Mouse (Mus musculus): ENCODE data around the gene Ldlrad3. TPM values are rescaled to one million over a fixed set of nuclear protein-coding genes. Genes with fewer than 3 reads are reported as not detected.

Ldlrad3 gene
- total and polyA plus RNA-seq, 3 experiments, result 3.5 to 6.1 TPM; not detected in 1

GRCm38 (mm10) chr2:101960658-101961057 lies 225.5 kb downstream of the Ldlrad3 start:
- Histone ChIP-seq H3K79me2 (ENCODE audit: control insufficient read depth, insufficient read depth, low read length, poor library complexity) (no peaks in the 10 kb centered on the region), H3K27me3 (ENCODE audit: control insufficient read depth in 1 of 2, insufficient read depth in 2 of 2, low read length in 2 of 2) (no peaks in the 10 kb centered on the region), H3K27ac (ENCODE audit: control insufficient read depth, low read depth, low read length) (no peak overlapping the region), H3K9ac (ENCODE audit: control insufficient read depth, low read depth, low read length, poor library complexity, severe bottlenecking) (no peak overlapping the region), H3K4me3 (ENCODE audit: control insufficient read depth in 1 of 2, insufficient read depth in 1 of 2, low read depth in 2 of 2, low read length in 2 of 2) (no peak overlapping the region), H3K36me3 (ENCODE audit: control insufficient read depth in 1 of 2, insufficient read depth in 2 of 2, low read length in 2 of 2) (no peaks in the 10 kb centered on the region; a peak in 1 of 4 replicates), H3K4me1 (ENCODE audit: control insufficient read depth in 1 of 2, insufficient read depth in 2 of 2, low read length in 2 of 2) (no peaks in the 10 kb centered on the region), H3K9me3 (replicated peaks; ENCODE audit: insufficient read depth, low read length) (no peaks in the 10 kb centered on the region)
- DNase-seq (ENCODE audit: low read depth, low spot score), result no peak
- TF ChIP-seq ZMIZ1 (IDR thresholded peaks at IDR 0.05; ENCODE audit: low read depth, low read length) (no peak), TBP (IDR thresholded peaks at IDR 0.05; ENCODE audit: low read depth, low read length) (no peak), UBTF (IDR thresholded peaks at IDR 0.05; ENCODE audit: borderline replicate concordance, insufficient read depth, low read depth, low read length) (no peak), MXI1 (IDR thresholded peaks at IDR 0.05; ENCODE audit: low read depth, low read length) (no peak)

GRCm38 (mm10) chr2:101956125-101956524 lies 230.1 kb downstream of the Ldlrad3 start:
- H3K4me1 ChIP-seq (ENCODE audit: control insufficient read depth in 1 of 2, insufficient read depth in 2 of 2, low read length in 2 of 2), result no peaks in the 10 kb centered on the region
- no peak overlapping the region for H3K9ac ChIP-seq (ENCODE audit: control insufficient read depth, low read depth, low read length, poor library complexity, severe bottlenecking)

GRCm38 (mm10) chr2:101952951-101953361 lies 233.2 kb downstream of the Ldlrad3 start:
- no peak overlapping the region for H3K4me3 ChIP-seq (ENCODE audit: control insufficient read depth in 1 of 2, insufficient read depth in 1 of 2, low read depth in 2 of 2, low read length in 2 of 2)
- H3K27me3 ChIP-seq (ENCODE audit: control insufficient read depth in 1 of 2, insufficient read depth in 2 of 2, low read length in 2 of 2), result no peaks in the 10 kb centered on the region
- no peak overlapping the region for H3K9ac ChIP-seq (ENCODE audit: control insufficient read depth, low read depth, low read length, poor library complexity, severe bottlenecking)
- H3K9me3 ChIP-seq (replicated peaks; ENCODE audit: insufficient read depth, low read length), result no peaks in the 10 kb centered on the region
- H3K36me3 ChIP-seq (ENCODE audit: control insufficient read depth in 1 of 2, insufficient read depth in 2 of 2, low read length in 2 of 2), result no peaks in the 10 kb centered on the region; a peak in 1 of 4 replicates
- H3K4me1 ChIP-seq (ENCODE audit: control insufficient read depth in 1 of 2, insufficient read depth in 2 of 2, low read length in 2 of 2), result no peaks in the 10 kb centered on the region
- DNase-seq (ENCODE audit: low read depth, low spot score), result no peak
- H3K79me2 ChIP-seq (ENCODE audit: control insufficient read depth, insufficient read depth, low read length, poor library complexity), result no peaks in the 10 kb centered on the region
- H3K27ac ChIP-seq (ENCODE audit: control insufficient read depth, low read depth, low read length), result no peak overlapping the region
- TF ChIP-seq RAD21 (IDR thresholded peaks at IDR 0.05; ENCODE audit: low read depth, low read length) (no peak), GATA1 (IDR thresholded peaks at IDR 0.05; ENCODE audit: low read depth, low read length) (no peak), USF2 (IDR thresholded peaks at IDR 0.05; ENCODE audit: borderline replicate concordance in 1 of 2, insufficient read depth in 1 of 2, low read depth in 1 of 2, low read length in 2 of 2) (no peak), ELF1 (IDR thresholded peaks at IDR 0.05; ENCODE audit: low read depth, low read length) (no peak), MXI1 (IDR thresholded peaks at IDR 0.05; ENCODE audit: low read depth, low read length) (no peak), NELFE (IDR thresholded peaks at IDR 0.05; ENCODE audit: low read depth, low read length) (no peak), UBTF (IDR thresholded peaks at IDR 0.05; ENCODE audit: borderline replicate concordance, insufficient read depth, low read depth, low read length) (no peak), CHD2 (IDR thresholded peaks at IDR 0.05; ENCODE audit: low read length) (no peak), TBP (IDR thresholded peaks at IDR 0.05; ENCODE audit: low read depth, low read length) (no peak), HCFC1 (IDR thresholded peaks at IDR 0.05; ENCODE audit: low read depth, low read length) (no peak), POLR2AphosphoS5 (IDR thresholded peaks at IDR 0.05; ENCODE audit: borderline replicate concordance, low read depth, low read length) (no peak), TAL1 (IDR thresholded peaks at IDR 0.05; ENCODE audit: low read length) (no peak), ZMIZ1 (IDR thresholded peaks at IDR 0.05; ENCODE audit: low read depth, low read length) (no peak), ZC3H11A (IDR thresholded peaks at IDR 0.05; ENCODE audit: low read depth, low read length) (no peak)

More at GRCm38 (mm10) chr2:101956125-101956524, 230.1 kb downstream of the Ldlrad3 start:
- Histone ChIP-seq H3K27ac (ENCODE audit: control insufficient read depth, low read depth, low read length) (no peak overlapping the region), H3K27me3 (ENCODE audit: control insufficient read depth in 1 of 2, insufficient read depth in 2 of 2, low read length in 2 of 2) (no peaks in the 10 kb centered on the region), H3K36me3 (ENCODE audit: control insufficient read depth in 1 of 2, insufficient read depth in 2 of 2, low read length in 2 of 2) (no peaks in the 10 kb centered on the region; a peak in 1 of 4 replicates), H3K4me3 (ENCODE audit: control insufficient read depth in 1 of 2, insufficient read depth in 1 of 2, low read depth in 2 of 2, low read length in 2 of 2) (no peak overlapping the region), H3K9me3 (replicated peaks; ENCODE audit: insufficient read depth, low read length) (no peaks in the 10 kb centered on the region), H3K79me2 (ENCODE audit: control insufficient read depth, insufficient read depth, low read length, poor library complexity) (no peaks in the 10 kb centered on the region)
- no peak for DNase-seq (ENCODE audit: low read depth, low spot score)
- TF ChIP-seq POLR2A (IDR thresholded peaks at IDR 0.05; ENCODE audit: control insufficient read depth in 1 of 2, insufficient read depth in 1 of 2, low read depth in 1 of 2, low read length in 2 of 2, poor library complexity in 1 of 2), result no peak
- TF ChIP-seq ETS1 (IDR thresholded peaks at IDR 0.05; ENCODE audit: low read depth, low read length), result no peak
- TF ChIP-seq HCFC1 (IDR thresholded peaks at IDR 0.05; ENCODE audit: low read depth, low read length), result no peak
- no peak for TF ChIP-seq MYC (IDR thresholded peaks at IDR 0.05; ENCODE audit: low read depth, low read length)
- no peak for TF ChIP-seq MAZ (IDR thresholded peaks at IDR 0.05; ENCODE audit: low read depth, low read length)
- TF ChIP-seq TCF12 (IDR thresholded peaks at IDR 0.05; ENCODE audit: low read depth, low read length), result no peak
- TF ChIP-seq ZC3H11A (IDR thresholded peaks at IDR 0.05; ENCODE audit: low read depth, low read length), result no peak
